Mouse (Mus musculus) G1E (cell line): Measurements from ENCODE around the gene Sipa1l3. TPM values are rescaled to one million over a fixed set of nuclear protein-coding genes. Genes with fewer than 3 reads are reported as not detected.

Source experiments
- ATAC-seq: 2 replicates; pipeline ENCODE4 v1.8.0; 2016; ENCODE audit warnings: mild to moderate bottlenecking; ENCODE audit not compliant: insufficient number of reproducible peaks, poor library complexity, low FRiP score, severe bottlenecking; ENCODE audit errors: extremely low read depth
- DNase-seq: peaks from one replicate; pipeline ENCODE4 v3.0.0; 2012; ENCODE audit warnings: low spot score
- H3K27me3 ChIP-seq: 2 replicates; pipeline ENCODE4 v1.6.1; 2012; ENCODE audit warnings: mild to moderate bottlenecking, low read length, inconsistent platforms; ENCODE audit not compliant: insufficient read depth
- H3K36me3 ChIP-seq: replicated peaks from 2 replicates; pipeline ENCODE3; 2012; ENCODE audit warnings: mild to moderate bottlenecking, inconsistent platforms
- H3K4me1 ChIP-seq: 2 replicates; pipeline ENCODE4 v1.6.1; 2012; ENCODE audit warnings: low read depth, low read length, inconsistent platforms, mixed read lengths; ENCODE audit not compliant: insufficient read depth
- H3K4me3 ChIP-seq: 2 replicates; pipeline ENCODE4 v1.5.1; 2012; ENCODE audit warnings: low read depth, mild to moderate bottlenecking, inconsistent platforms, low read length, moderate library complexity, mixed read lengths
- H3K9me3 ChIP-seq: replicated peaks from 2 replicates; pipeline ENCODE4 v1.6.1; 2012; ENCODE audit warnings: inconsistent platforms
- CTCF ChIP-seq: IDR thresholded peaks from 2 replicates; pipeline ENCODE4 v1.5.1; 2012; ENCODE audit warnings: low read depth, low read length, inconsistent platforms, mixed read lengths
- GATA1 ChIP-seq: IDR thresholded peaks from 2 replicates; pipeline ENCODE4 v1.6.1; 2012; ENCODE audit warnings: borderline replicate concordance, low read length, inconsistent platforms, mixed read lengths
- GATA2 ChIP-seq: IDR thresholded peaks from 2 replicates; pipeline ENCODE4 v1.6.1; 2012; ENCODE audit warnings: low read depth, low read length, inconsistent platforms, borderline replicate concordance
- POLR2AphosphoS5 ChIP-seq: IDR thresholded peaks from 2 replicates; pipeline ENCODE4 v1.6.1; 2012; ENCODE audit warnings: low read depth, low read length, inconsistent platforms; ENCODE audit not compliant: insufficient replicate concordance
- TAL1 ChIP-seq: conservative IDR thresholded peaks from 2 replicates; pipeline ENCODE4 v1.6.1; 2012; ENCODE audit warnings: low read depth, low read length, inconsistent platforms, mixed read lengths
- polyA plus RNA-seq: library from polyadenylated mRNA; stranded (reverse); fragments of >175 nt; gene quantifications from 2 replicates; pipeline ENCODE4 v1.2.3, GENCODE M21; 2012
- total RNA-seq, 2 experiments: library from RNA; stranded (forward) in 1 of 2; stranded (reverse) in 1 of 2; fragments of 200-1000 nt in 1 of 2; fragments of >200 nt in 1 of 2; fragmentation: Nextera tagmentation in 1 of 2; gene quantifications; 2 replicates each; pipeline ENCODE4 v1.2.3; 2014 to 2017

Sipa1l3 gene
- total and polyA plus RNA-seq, 3 experiments = 5.8 to 107 (median 49.6) TPM

DNA sequence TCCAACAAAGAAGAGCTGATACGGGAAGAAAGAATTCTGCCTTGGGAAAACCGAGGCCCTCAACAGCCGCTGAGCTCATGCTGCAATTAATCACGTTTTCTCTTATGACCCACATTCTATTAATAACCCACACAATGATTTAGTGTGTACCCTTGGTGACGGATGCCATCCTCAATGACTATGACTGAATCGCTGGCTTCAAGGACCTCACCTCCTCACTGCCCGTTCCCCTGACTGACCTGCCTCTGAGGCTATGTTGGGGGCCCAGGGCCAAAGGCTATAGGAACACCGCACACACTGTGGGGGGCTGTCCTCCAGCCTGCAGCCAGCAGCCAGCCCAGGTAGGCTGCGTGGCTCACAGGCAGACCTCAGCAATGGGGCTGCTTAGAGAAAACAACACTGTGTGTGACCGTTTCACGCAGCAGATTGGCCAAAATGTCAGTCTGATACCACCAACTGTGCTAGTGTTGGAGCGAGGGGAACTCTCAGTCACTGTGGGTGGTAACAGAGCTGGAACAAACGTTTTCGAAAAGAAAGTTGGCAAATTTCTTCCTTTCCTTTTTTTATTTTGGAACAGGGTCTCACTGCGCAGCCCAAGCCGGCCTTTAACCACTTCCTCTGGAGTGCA lies 79.7 kb downstream of the Sipa1l3 start:
- Histone ChIP-seq H3K27me3 (no peaks in the 10 kb centered on the region), H3K36me3 (peaks cover 48% of the 10 kb centered on the region), H3K4me3 (no peak overlapping the region), H3K4me1 (peaks cover 4% of the 10 kb centered on the region; the same call in 1 of the 2 replicates), H3K9me3 (no peaks in the 10 kb centered on the region)
- DNase-seq (no peak), ATAC-seq (no peak)
- TF ChIP-seq TAL1 (no peak), GATA1 (no peak), CTCF (no peak), GATA2 (no peak), POLR2AphosphoS5 (no peak)

DNA sequence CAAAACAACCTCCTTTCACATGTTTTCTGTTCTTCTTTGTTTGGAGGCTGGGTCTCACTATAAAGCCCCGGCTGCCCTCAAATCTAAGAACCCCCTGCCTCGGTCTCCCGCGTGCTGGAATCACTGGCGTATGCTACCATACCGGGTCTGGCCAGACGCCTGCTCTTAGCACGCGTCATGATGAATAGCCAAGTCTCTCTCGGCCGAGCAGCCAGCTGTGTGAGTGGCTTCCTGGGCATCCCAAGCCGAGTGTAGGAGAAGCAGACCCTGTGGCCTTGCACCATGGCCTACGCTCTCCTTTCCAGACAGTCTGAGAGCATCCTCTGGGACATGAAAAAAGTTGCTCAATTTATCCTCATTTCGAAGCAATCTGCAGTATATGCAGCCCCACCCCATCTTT lies 80.2 kb downstream of the Sipa1l3 start:
- DNase-seq (no peak), ATAC-seq (no peak)
- Histone ChIP-seq H3K4me1 (peaks cover 4% of the 10 kb centered on the region; the same call in 1 of the 2 replicates), H3K27me3 (no peaks in the 10 kb centered on the region), H3K4me3 (no peak overlapping the region), H3K36me3 (peaks cover 54% of the 10 kb centered on the region), H3K9me3 (no peaks in the 10 kb centered on the region)
- TF ChIP-seq GATA1 (no peak), CTCF (no peak), POLR2AphosphoS5 (no peak), TAL1 (no peak), GATA2 (no peak)

DNA sequence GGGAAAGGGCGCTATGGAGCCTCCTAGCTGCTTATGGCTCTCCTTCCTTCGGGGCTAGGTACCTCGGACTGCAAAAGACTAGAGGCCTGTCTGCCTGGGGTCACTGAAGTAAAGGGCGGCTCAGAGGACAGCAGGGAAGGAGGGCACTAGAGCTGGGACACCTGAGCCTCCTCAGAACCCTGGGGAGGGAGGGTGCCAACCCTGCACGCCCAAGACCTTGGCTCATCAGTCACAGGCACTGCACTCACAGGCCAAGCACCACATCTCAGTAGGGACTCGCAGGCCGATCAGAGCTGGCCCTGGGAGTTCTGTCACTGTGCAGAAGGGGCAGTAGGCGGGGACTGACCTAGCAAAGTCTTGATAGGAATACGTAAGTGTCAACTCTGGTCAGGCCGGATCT lies 81.4 kb downstream of the Sipa1l3 start:
- no peaks in the 10 kb centered on the region for H3K27me3 ChIP-seq
- H3K36me3 ChIP-seq = peaks cover 57% of the 10 kb centered on the region
- no peak for DNase-seq
- TF ChIP-seq GATA2 = no peak
- TF ChIP-seq CTCF = no peak
- TF ChIP-seq POLR2AphosphoS5 = no peak
- TF ChIP-seq TAL1 = no peak
- TF ChIP-seq GATA1 = no peak
- no peak for ATAC-seq
- no peak overlapping the region for H3K4me3 ChIP-seq
- no peaks in the 10 kb centered on the region for H3K9me3 ChIP-seq
- H3K4me1 ChIP-seq = no peaks in the 10 kb centered on the region

DNA sequence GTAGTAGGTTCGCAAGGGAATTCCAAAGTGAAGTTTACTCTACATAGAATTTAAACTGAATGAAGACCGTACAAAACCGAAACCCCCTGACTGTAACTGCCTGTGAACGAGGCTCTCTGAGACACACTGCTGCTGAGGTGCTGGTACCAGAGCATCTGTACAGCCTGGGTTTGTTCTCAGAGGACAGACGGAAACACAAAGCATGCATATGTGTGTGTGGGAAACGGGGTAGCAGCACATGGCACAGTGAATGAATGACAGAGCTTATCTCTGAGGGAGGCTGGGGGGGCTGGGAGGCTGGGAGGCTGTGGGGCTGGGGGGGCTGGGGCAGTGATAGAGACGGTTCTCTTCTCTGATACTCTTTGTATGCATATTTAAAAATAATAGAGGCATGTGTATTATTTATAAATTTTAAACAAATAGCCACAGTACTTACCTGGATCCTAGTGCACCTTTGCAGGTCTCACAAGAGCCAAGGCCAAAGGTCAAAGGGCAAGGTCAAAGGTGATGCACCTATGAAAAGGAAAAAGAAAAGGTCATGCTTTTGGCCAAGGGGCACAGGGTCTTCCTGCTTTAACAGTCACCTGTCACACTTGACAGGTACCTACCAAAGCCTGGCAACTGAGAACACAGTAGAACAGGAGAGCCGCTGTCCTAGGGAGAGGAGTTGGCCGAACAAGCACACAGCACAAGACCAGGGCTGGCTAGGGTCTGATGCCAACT lies 84.0 kb downstream of the Sipa1l3 start:
- no peak overlapping the region for H3K4me3 ChIP-seq
- H3K27me3 ChIP-seq = no peaks in the 10 kb centered on the region
- ATAC-seq (no peak), DNase-seq (no peak)
- no peaks in the 10 kb centered on the region for H3K9me3 ChIP-seq
- H3K36me3 ChIP-seq = peaks cover 57% of the 10 kb centered on the region
- TF ChIP-seq POLR2AphosphoS5 = no peak
- TF ChIP-seq CTCF = no peak
- peaks cover 15% of the 10 kb centered on the region for H3K4me1 ChIP-seq

DNA sequence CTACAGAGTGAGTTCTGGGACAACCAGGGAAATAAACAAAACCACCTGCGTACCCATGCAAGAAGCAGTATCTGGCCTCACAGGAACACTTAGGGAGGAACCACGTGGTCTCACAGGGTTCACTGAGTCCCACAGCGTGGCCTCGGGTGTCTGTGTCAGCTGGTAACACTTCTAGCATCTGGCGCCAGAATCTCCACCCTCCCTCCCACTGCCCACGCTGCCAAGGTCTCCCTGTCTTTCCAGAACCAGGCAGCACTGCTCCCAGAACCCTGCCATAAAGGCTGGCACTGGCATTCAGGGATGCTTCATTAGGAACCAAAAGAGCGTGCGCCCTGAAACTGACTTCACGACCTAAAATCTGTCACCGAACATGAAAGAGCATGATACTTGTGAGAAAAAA lies 84.7 kb downstream of the Sipa1l3 start:
- TF ChIP-seq CTCF (no peak), GATA2 (no peak), TAL1 (no peak), GATA1 (no peak), POLR2AphosphoS5 (no peak)
- no peaks in the 10 kb centered on the region for H3K27me3 ChIP-seq
- ATAC-seq (no peak), DNase-seq (no peak)
- H3K4me1 ChIP-seq = peaks cover 19% of the 10 kb centered on the region
- no peak overlapping the region for H3K4me3 ChIP-seq
- H3K36me3 ChIP-seq = peaks cover 55% of the 10 kb centered on the region
- no peaks in the 10 kb centered on the region for H3K9me3 ChIP-seq

DNA sequence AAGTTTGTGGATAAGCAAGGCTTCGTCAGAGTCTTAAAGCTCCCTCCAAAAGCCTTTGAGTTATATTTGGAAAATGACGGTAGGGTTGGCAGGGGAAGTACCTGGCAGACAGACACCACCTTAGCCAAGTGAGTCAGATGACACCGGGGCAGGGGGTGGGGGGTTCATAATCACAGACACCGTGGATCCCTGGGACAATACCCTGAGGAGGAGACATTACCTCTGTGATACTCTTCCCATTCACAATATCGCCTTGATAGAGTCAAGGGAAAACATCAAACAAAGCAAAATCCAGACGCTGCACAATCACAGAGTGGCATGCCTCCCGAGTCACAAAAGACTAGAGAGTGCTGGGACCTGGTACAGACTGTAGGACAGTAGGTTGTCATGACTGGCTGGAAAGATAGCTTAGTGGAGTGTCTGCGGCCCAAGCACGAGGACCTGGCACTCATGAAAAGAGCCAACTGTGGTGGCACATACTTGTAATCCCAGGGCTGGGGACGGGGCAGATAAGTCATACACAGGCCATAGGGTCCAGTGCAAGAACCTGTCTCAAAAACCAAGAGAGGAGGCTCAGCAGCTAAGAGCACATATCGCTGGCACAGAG lies 85.4 kb downstream of the Sipa1l3 start:
- no peak overlapping the region for H3K4me3 ChIP-seq
- DNase-seq (no peak), ATAC-seq (no peak)
- no peak for TF ChIP-seq POLR2AphosphoS5
- no peak for TF ChIP-seq CTCF
- no peak for TF ChIP-seq GATA2
- no peak for TF ChIP-seq GATA1
- TF ChIP-seq TAL1 = no peak
- H3K4me1 ChIP-seq = peaks cover 20% of the 10 kb centered on the region
- peaks cover 55% of the 10 kb centered on the region for H3K36me3 ChIP-seq
- no peaks in the 10 kb centered on the region for H3K27me3 ChIP-seq
- no peaks in the 10 kb centered on the region for H3K9me3 ChIP-seq
